Mouse (Mus musculus): ENCODE data around the gene Phlpp1.

Phlpp1 gene

DNA sequence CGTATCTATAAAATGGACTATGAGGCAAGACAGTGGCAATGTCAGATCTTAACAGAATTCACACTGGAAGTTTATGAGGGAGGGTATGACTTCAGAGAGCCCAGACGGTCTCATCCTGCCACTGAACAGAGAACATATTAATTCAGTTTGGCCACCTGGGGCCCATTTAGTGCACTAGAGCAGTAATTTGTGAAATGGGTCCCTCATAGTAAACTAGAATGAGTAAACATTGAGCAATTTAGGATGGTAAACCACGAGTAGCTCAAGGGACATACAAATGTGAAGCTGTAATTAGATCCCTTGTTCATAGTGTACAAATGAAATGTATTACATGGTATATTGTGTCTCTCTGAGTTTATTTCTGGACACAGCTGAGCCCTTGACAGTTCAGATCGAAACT, 3.6 kb upstream of the Phlpp1 start:
- no peak for DNase-seq

DNA sequence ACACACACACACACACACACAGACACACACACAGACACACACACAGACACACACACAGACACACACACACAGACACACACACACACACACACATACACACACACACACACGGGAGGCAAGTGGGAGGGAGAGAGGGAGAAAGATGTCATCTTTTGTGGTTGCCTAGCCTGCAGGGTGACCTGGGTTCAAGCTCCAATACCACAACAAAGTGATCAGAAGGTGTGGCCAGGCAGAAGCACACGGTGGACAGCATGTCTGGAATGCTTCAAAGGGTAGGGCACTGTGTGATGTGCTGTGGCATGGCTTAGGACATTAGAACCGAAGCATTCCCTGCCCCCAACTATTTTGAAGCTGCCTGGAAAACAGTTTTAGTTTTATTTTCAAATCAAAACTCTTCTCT, 2.8 kb upstream of the Phlpp1 start:
- DNase-seq, result no peak

DNA sequence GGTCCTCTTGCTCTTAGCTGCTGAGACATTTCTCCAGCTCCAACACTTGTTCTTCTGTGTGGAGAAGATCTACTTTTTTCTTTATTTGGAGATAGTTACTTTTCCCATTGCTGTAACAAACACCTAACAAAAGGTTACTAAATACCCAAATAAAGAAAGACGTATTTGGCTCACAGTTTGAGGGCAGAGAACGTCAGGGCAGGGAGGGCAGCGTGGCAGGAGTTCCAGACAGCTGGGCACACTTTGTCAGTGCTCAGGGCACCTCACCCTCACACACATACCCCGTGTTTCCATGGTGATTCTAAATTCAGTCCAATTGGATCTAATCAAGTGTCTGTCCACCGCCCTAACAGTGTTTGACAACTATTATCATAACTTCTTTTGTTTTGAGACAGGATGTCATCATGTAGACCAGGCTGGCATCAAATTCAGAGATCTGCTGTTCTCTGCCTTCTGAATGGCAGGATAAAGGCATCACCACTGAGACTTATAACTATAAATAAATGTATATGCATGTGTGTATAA, 1.7 kb upstream of the Phlpp1 start:
- no peak for DNase-seq

DNA sequence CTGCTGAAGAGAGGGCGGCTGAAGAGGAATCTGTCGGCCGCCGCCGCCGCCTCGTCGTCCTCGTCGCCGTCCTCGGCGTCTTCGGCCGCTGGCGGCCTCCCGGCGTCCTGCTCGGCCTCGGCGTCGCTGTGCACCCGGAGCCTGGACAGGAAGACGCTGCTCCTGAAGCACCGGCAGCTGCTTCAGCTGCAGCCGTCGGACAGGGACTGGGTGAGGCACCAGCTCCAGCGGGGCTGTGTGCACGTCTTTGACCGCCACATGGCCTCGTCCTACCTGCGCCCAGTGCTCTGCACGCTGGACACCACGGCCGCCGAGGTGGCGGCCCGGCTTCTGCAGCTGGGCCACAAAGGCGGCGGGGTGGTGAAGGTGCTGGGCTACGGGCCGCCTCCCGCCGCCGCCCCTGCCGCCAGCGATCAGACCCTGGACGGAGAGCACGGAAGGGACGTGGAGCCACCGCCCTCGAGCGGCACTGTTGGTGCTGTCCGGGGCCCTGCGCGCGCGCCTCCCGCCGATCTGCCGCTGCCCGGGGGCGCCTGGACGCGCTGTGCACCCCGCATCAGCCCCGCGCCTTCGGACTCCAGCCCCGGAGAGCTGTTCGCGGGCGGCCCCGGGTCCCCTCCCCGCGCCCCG, 864 bp downstream of the Phlpp1 start:
- DNase-seq, result peak; percentile 65

DNA sequence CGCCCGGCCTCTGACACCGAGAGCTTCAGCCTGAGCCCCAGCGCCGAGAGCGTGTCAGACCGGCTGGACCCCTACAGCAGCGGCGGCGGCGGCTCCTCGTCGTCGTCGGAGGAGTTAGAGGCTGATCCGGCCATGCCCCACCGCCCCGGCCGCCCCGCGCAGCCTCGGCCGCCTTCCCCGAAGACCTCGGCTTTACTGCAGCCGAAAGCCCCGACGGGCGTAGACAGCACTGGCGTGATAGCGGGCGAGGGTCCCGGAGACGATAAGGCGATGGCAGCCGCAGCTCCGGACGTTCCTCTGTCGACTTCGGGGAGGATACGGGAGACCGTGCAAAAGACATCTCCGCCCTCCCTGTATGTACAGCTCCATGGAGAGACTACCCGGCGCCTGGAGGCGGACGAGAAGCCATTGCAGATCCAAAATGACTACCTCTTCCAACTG, 1.4 kb downstream of the Phlpp1 start:
- DNase-seq, result peak; percentile 37

DNA sequence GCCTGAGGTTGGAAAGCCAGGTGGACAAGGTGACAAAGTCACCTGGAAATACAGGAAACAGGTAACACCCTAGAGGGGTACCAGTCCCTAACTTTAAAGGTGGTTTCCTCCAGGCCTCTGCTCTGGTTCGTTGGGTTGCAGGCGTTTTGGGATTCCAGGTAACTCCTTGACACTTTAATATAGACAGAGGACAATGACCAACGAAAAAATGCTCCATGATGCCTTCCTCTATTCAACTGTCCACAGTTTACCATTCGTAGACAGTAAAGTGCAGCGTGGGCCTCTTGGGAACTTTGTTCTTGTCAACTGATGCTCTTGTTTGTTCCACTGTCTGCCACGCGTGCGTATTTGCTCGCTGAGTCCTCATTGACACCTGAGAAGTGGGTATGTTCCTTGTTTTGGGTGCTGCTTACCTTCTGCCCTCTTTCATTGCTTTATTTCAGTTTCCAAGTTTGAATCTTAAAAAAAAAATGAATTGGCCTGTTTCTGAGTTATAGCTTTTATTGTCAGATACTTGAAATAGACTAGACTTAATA, 2.1 kb downstream of the Phlpp1 start:
- DNase-seq, result no peak

DNA sequence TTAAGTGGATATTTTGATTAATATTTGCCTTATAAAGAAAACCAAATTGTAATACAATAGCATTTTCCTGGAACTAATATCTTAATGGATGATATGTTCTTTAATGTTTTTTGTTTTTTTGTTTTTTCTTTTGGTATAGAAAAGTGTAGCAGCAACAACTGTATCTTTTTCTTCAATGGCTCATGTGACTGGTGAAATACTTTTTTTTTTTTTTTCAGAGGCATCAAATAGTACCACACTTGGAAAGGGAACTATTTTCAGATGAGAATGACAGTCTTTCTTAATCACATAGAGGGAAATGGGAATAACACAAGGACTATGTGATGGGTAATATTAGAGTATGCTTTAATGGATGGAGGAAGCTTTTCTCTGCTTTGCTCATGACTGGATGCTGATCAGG, 3.0 kb downstream of the Phlpp1 start:
- no peak for DNase-seq

DNA sequence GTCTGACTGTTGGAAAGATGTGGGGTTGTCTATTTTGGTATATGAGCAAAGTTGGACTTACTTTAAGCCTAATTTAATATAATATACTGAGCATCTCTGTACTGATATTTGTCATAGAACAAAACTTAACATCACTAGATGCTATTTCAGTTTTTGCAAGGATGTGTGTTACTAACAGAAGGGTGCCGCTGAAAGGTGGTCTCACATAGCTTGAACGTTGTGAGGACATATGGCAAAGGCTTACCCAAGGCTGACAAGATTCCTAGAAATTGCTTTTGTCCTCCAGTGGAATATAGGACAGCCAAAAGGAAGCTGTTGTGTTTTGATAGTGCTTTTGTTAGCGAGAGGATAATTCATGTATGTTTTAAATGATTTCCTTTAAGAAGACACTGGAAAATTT, 3.8 kb downstream of the Phlpp1 start:
- DNase-seq, result no peak

DNA sequence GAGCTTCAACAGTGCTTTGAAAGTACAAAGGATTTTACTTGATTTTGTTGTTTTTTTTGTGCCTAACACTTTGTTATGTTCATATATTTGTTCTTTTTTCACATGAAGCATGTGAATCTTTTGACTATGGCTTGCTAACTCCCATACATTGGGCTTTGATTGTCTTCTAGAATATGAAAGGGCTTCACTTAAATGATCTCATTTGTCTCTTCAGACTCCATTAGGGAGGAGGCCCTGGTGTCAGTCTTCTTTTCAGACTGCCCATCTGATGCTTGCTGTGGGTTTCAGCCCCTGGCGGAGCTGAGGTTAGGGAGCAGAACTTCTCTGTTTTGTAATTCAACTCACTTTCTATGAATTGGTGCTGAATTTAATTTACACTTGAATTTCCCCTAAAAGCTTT, 5.2 kb downstream of the Phlpp1 start:
- no peak for DNase-seq

DNA sequence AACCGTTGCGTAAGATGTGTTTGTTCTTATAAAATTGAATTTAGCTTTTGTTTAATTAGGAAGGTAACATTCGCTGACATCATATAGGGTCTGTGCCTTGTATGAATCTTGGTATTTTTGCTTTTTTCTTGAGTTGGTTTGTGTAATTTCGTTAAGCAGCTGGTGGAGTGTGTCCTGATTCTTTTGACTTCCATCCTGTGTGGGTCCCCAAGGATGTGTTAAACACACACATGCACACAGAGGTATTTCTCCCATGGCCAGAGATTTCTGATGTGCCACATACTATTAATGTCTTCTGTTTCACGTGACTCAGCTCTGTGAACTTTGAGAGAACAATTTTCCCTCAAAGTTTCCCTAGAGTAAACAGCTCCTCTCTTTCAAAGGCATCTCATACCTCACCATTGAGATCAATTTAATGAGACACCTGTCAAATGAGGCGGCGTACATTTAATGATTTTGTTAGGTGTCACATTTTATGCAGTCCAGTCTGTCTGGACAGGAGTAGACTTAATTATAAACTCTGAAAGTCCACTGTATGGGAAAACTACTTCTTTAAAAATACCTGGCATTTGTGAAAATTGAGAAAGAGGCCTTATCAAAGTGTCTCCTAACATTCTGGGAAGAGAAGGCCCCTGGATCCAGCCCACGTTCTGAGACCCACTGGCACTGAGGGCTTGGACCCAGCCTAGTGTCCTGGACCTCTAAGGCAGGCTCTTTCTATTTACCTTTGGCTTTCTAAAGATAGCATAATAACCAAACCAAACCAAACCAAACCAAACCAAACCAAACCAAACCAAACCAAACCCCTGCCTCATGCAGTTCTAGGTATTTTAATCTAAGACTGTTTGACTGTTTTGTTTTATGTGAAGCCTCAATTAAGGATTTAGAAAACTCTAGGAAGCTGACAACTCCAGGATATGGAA, 6.6 kb downstream of the Phlpp1 start:
- DNase-seq, result no peak

DNA sequence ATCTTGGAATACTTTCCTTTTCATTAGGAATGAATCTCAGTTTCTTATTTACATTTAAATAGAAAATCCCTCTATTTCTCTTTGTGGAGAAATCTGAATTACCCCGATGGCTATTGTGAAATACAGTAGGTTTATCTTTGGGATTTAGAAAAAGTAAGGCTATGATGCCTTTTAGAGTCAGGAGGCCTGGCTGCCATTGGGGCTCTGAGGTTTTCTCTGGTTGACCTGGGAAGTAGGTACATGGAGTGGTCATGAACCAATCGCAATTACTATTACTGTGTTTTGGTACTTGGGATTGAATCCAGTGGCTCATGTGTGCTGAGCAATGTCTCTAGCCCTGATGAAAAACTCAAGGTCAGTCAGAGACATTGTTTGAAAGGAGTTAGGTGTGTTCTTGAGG, 12.1 kb downstream of the Phlpp1 start:
- DNase-seq, result no peak

DNA sequence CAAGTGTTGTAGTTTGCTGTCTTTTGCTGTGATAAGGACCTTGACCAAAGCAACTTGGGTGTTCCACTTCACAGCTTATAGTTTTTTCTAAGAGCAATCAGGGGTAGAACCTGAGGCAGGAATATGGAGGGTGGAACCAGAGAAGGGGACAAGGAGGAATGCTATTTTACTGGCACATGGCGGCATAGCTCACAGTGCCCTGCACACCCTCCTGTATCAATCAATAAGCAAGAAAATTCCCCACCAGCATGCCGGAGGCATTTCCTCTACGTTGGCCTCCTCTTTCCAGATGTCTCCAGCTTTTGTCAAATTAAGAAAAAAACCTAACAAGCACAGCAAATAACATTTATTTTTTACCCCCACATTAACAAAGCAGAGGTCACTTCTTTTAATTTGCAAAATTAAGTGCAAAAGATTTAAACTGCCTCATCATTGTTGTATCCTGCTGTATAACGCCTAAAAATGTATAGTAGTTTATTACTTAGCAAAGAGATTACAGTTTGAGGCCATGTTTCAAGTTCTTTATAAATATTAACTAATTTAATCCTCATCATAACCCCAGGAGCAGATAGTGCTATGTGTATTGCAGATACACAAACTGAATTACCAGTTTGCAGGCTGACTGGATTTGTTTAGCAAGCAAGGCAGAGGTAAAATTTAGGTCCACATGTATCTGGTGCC, 13.4 kb downstream of the Phlpp1 start:
- no peak for DNase-seq

DNA sequence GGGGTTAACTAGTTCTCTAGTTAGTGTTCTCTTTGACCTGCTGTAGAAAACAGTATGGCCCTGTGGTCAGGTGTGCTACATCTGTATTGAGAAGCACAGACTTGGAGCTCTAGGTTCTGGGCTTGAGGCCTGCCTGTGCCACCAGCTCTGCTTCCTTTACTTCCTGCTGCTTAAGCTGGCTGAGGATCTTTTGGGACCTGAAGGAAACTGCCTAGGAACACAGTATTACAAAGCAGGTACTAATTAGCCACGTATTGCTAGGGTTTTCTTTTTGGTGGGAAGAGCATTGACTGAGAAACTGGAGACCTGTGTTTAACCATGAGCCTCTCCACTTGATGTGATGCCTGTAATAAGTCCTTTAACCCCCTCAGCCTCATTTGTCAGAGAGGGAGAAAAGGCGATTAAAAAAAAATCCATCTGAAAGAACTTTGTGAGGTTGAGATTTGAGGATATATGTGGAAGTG, 13.9 kb downstream of the Phlpp1 start:
- no peak for DNase-seq

DNA sequence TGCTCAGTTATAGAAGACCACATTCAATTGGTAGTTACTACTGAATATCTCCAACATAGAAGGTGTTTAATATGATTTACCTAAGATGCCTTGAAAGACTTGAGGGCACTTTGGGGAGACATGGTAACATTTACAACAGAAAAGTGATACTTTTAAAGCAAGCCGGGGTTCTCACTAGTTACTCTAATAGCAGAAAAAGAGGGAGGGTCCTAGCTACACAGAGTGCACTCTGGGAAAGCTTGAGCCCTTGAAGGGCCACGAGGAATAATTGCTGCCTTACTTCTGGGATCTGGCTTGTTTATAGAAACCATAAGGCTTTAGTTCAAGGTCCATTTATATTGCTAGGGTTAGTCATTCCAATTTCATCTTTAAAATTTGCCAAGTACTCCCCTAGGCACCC, 14.5 kb downstream of the Phlpp1 start:
- no peak for DNase-seq

DNA sequence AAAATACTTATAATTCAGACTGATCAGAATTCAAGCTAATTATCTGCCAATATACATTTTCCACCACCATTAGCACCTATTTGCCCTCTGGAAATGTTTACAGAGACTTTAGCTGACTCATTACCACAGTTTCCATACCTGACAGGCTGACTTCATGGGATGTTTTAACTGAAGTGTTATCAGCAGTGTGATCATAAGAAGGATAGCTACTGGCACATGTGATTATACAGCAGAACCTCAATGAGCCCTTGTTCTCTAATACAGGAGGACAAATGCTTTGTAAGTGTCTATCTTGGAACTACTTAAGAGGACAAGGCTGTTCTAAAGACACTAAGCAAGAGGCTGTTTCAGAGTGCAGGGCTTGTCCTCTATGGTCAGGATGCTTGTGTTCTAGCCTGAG, 15.9 kb downstream of the Phlpp1 start:
- no peak for DNase-seq

DNA sequence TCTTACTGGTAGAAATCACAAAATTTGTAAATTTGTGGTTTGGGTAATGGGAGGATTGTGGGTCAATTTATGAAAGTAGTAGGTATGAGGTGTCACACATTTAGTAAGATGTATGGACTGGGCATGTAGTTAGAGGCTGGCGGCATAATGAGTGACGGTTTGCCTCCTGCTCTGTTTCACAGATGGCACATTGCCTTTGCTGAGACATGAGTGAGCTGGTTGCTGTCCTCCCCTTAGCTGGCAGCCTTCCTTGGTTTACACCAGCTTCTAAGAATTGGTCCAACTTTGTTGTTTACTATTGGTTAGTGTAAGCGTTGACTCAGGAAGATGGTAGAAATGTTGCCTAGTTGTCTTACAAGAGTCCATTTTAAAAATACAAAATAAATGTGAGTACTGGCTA, 17.2 kb downstream of the Phlpp1 start:
- no peak for DNase-seq

DNA sequence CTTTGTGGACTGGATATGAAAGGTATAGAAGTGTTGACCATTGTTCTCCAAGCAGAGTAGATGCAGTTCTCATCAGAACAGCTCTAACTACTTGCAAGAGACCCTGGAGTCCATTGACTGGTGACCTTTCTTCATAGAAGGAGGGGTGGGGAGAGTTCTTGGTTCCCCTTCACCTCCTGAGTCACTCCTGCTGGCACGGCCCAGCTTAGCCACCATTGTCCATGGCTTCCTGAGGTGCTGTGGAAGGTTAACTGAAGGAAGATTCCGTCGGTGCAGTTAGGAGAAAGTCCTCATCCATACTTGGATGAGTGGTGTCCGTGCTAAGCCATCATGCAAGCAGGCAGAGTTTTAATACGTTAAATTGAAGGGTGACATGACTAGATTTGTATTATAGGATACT, 17.8 kb downstream of the Phlpp1 start:
- no peak for DNase-seq

DNA sequence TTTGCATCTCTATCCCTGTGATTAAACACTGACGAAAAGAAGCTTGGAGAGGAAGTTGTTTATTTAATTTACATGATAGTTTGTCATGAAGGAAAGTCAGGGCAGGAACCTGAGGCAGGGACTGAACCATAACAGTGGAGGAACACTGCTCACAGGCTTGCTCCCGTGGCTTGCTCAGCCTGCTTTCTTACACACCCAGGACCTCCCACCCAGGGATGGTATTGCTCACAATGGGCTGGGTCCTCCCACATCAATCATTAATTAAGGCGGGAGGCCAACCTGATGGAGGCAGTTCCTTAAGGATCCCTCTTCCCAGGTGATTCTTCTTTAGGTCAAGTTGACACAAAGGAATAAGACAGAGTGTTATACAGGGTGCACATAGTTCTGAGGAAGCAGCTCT, 19.1 kb downstream of the Phlpp1 start:
- no peak for DNase-seq

DNA sequence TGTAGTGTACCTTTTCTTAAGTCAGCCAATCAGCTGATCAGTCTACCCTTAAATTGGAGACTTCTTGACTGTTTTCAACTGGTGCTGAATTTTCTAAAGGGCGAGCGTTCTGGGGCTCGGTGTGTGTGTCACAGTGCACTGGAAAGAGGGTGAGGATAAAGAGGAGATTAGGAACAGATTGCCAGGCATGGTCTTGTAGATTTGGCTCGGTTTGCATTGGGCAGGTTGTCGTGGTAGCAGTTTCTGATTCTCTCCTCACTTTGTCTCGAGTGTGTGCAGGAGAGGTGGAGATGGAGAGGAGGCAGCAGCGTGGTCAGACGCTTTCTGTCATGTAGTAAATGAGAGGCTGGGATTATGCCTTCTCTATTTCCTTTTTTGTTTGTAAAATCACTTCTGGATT, 20.3 kb downstream of the Phlpp1 start:
- DNase-seq, result no peak

DNA sequence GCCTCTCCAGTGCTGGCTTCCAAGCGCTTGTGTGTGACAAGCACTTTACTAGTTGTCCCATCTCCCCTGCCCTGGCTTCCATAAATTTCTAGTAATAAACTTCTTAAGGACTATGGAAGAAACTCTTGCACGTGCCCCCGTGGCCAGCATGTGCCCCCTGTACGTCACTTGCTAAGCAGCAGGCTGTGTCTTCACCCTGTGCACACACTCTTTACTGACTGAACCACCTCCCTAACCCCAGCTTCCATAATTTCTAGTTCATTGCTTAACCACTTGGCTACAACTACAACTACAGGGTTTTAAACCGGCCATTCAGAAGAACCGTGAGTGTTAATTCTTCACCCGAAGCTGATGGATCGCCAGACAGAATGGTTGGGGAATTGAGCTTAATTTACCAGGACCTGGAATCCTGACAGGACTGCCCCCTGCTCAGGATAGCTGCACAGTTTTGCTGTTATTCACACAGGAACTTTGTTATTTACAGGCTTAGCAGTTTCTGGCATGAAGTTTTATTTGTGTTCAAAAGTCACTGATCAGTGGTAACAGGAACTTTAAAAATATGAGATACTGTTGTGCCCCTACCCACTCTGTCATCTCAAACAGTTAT, 21.4 kb downstream of the Phlpp1 start:
- DNase-seq, result no peak

DNA sequence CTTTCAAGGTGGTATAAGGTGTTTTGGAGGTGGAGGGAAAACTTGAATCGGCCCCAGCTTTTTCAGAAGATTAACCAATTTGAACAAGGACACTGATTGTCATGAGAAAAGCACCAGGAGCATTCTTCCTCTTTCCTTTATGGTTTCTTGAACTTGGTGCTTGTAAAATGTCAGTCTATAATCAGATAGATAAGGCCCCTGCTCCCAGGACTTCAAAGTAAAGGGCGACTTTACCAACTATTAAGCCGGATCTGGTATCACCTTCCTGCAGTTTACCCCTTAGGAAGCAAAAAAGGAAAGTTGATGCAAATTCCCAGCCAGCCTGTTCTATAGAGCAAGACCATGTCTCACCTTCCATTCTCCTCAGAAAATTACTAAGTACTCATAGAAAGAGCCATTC, 21.9 kb downstream of the Phlpp1 start:
- no peak for DNase-seq

DNA sequence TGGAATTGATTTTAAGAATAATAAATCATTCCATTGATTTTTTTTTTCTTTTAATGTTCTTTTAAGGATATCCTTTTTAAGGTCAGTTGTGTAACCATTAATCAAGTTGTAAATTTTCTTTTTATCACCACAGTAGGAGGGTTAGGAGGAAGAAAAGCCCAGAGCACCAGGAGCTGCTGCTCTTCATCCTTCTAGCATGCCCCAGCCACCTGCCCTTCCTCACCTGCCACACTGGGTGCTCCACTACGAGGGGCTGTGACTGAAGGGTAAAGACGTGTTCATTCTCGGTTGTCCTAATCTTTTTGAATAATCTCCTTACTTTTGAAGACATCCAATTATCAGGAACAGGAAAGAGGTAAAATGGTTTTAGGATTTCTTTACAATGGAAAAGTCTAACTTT, 22.7 kb downstream of the Phlpp1 start:
- no peak for DNase-seq

DNA sequence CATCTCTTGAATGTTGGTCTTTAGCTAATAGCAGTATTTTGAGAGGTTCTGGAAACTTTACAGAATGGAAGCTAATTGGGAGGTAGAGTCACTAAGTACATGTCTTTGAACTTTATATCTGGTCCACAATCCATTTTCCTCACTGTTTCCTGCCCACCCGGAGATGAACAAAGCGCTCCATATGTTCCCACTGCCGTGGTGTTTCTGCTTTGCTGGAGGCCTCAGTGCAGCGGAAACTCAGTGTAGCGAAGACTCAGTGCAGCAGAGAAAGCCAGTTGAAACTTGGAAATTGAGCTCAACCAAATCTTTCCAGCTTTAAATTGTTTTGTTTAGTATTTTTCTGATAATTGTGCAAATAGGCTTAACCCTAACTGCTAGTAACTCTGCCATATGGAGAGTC, 26.4 kb downstream of the Phlpp1 start:
- no peak for DNase-seq

All from cerebellum, adult 9-10 months (tissue).